Comparison of ENCODE assay signal across 8 mouse cellular contexts in the genomic region with DNA sequence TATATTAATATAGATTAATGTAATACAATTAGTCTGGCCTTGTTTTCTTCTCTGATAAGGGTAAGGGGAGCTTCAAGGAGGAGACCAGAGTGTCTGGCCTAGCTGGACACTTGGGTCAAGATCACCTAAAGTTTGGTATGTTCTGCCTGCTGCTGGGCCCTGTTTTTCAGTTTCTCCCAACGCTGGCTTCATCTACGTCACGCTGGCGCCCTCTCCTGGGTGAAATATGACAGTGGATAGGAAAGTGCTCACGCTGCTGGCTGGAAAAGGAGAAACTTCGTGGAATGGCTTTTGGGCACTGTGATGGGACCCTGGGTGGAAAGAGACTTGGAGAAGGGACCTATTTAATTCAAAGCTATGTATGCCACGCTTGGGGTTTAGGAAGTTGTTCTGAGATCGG. TPM values are rescaled to one million over a fixed set of nuclear protein-coding genes. Genes with fewer than 3 reads are reported as not detected.
DNase-seq lines count a peak whose midpoint lies in the region; ATAC-seq and TF ChIP-seq lines count a peak whose summit lies in the region.

No protein-coding gene starts in this region.

- 4% methylated on average over 8 of the region's 8 CpGs for WGBS in hindbrain, embryonic 11.5 days
- WGBS in hindbrain, embryonic 12.5 days = 3% methylated on average over 8 of the region's 8 CpGs
- WGBS in midbrain, embryonic 14.5 days = 3% methylated on average over 8 of the region's 8 CpGs

- no peak overlapping the region for H3K27ac ChIP-seq in hindbrain, embryonic 11.5 days (ENCODE audit: low read depth, low read length)
- no peak overlapping the region for H3K27ac ChIP-seq in hindbrain, embryonic 12.5 days
- peak overlapping the region; percentile 88 for H3K27ac ChIP-seq in gastrocnemius, adult 2 months
- H3K27ac ChIP-seq in midbrain, embryonic 14.5 days (replicated peaks; ENCODE audit: low read depth, low read length) = no peak overlapping the region

- DNase-seq in hindbrain, embryonic 11.5 days (ENCODE audit: low spot score) = peak; percentile 91
- DNase-seq in cerebellum, postnatal 14 days = peak; percentile 88 to 91
- peak; percentile 91 for DNase-seq in gastrocnemius, adult 2 months
- peak; percentile 86 to 91 for DNase-seq in left cerebral cortex, postnatal 25 days (ENCODE audit: low spot score in 2 of 2)
- DNase-seq in midbrain, embryonic 14.5 days = peak; percentile 93
- peak; percentile 59 to 78 for DNase-seq in spleen, postnatal 14 days (ENCODE audit: low spot score in 2 of 2)

- H3K27me3 ChIP-seq in hindbrain, embryonic 11.5 days (ENCODE audit: control insufficient read depth, insufficient read depth, low read length) = no peaks in the 10 kb centered on the region
- H3K27me3 ChIP-seq in hindbrain, embryonic 12.5 days = peaks cover 5% of the 10 kb centered on the region; the same call in 1 of the 2 replicates
- no peaks in the 10 kb centered on the region for H3K27me3 ChIP-seq in midbrain, embryonic 14.5 days (ENCODE audit: control insufficient read depth, insufficient read depth, low read length)

- no peaks in the 10 kb centered on the region for H3K9me3 ChIP-seq in hindbrain, embryonic 11.5 days (ENCODE audit: control insufficient read depth, low read length)
- H3K9me3 ChIP-seq in hindbrain, embryonic 12.5 days (replicated peaks) = no peaks in the 10 kb centered on the region
- H3K9me3 ChIP-seq in midbrain, embryonic 14.5 days (ENCODE audit: control insufficient read depth, low read length) = no peaks in the 10 kb centered on the region

- no peak overlapping the region for H3K9ac ChIP-seq in hindbrain, embryonic 11.5 days (ENCODE audit: low read depth, low read length)
- H3K9ac ChIP-seq in hindbrain, embryonic 12.5 days = no peak overlapping the region
- H3K9ac ChIP-seq in midbrain, embryonic 14.5 days (replicated peaks; ENCODE audit: low read length) = no peak overlapping the region

- peak; percentile 99 for TF ChIP-seq CTCF in gastrocnemius, adult 2 months (IDR thresholded peaks at IDR 0.05)

- intact Hi-C loops in gastrocnemius, adult 2 months (cut with DNase I) = loop anchor here (1.0 to 10.0 kb wide), 4 partner anchors 70 to 129 kb away; no protein-coding TSS in a partner anchor
- intact Hi-C loops in left cerebral cortex, postnatal 25 days (cut with DNase I) = loop anchor here (1.0 to 10.0 kb wide), 2 partner anchors 70 to 109 kb away; no protein-coding TSS in a partner anchor

- no peak overlapping the region for H3K4me2 ChIP-seq in hindbrain, embryonic 11.5 days (replicated peaks; ENCODE audit: low read depth, low read length)
- no peak overlapping the region for H3K4me2 ChIP-seq in hindbrain, embryonic 12.5 days (replicated peaks)
- no peak overlapping the region for H3K4me2 ChIP-seq in midbrain, embryonic 14.5 days (ENCODE audit: low read length)

- H3K36me3 ChIP-seq in hindbrain, embryonic 11.5 days (ENCODE audit: control insufficient read depth, insufficient read depth, low read length) = no peaks in the 10 kb centered on the region
- H3K36me3 ChIP-seq in hindbrain, embryonic 12.5 days = no peaks in the 10 kb centered on the region
- no peaks in the 10 kb centered on the region for H3K36me3 ChIP-seq in midbrain, embryonic 14.5 days (ENCODE audit: control insufficient read depth, insufficient read depth, low read length)

- H3K4me3 ChIP-seq in hindbrain, embryonic 11.5 days (ENCODE audit: low read depth, low read length) = no peak overlapping the region
- H3K4me3 ChIP-seq in hindbrain, embryonic 12.5 days = no peak overlapping the region
- H3K4me3 ChIP-seq in gastrocnemius, adult 2 months = peak overlapping the region; percentile 26
- no peak overlapping the region for H3K4me3 ChIP-seq in midbrain, embryonic 14.5 days (replicated peaks; ENCODE audit: low read depth, low read length)

- ATAC-seq in hindbrain, embryonic 11.5 days (ENCODE audit: low FRiP score) = peak; percentile 30; the same call in 1 of the 2 replicates
- no peak for ATAC-seq in hindbrain, embryonic 12.5 days (ENCODE audit: low FRiP score)
- peak; percentile 82 for ATAC-seq in inflammation-experienced regulatory T-cells, adult 6 months
- ATAC-seq in midbrain, embryonic 14.5 days (ENCODE audit: low FRiP score, low TSS enrichment) = no peak

- H3K4me1 ChIP-seq in hindbrain, embryonic 11.5 days (replicated peaks; ENCODE audit: control insufficient read depth, insufficient read depth, low read length) = no peaks in the 10 kb centered on the region
- no peaks in the 10 kb centered on the region for H3K4me1 ChIP-seq in hindbrain, embryonic 12.5 days
- no peaks in the 10 kb centered on the region for H3K4me1 ChIP-seq in midbrain, embryonic 14.5 days (ENCODE audit: control insufficient read depth, insufficient read depth, low read length)

RNA-seq across cellular contexts. Expression of a gene that starts 36.8 kb away (rescaled TPM):
- 0.59 and 0.65 TPM in 2 replicates for polyA plus RNA-seq in hindbrain, embryonic 11.5 days (2014; fragmentation: Nextera tagmentation; extraction: Ambion mirVana)
- polyA plus RNA-seq in hindbrain, embryonic 12.5 days (2016; fragmentation: Nextera tagmentation; extraction: Ambion mirVana) = 0.46 and 0.76 TPM in 2 replicates
- total RNA-seq in gastrocnemius, adult 2 months (2021) = 10 to 100 TPM; 17.2 to 28.5 TPM
- polyA plus RNA-seq in inflammation-experienced regulatory T-cells, adult 6 months (2017; shearing (Covaris generic)) = under 1 TPM in 1 of 3 experiments, not detected in 2; 0.41 TPM
- total RNA-seq in left cerebral cortex, postnatal 25 days (2021) = 1 to 10 TPM; 5.9 to 7.8 TPM
- polyA plus RNA-seq in midbrain, embryonic 14.5 days (2014; fragmentation: Nextera tagmentation; extraction: Ambion mirVana) = 0.15 and 0.62 TPM in 2 replicates

RNA-seq across cellular contexts. Expression of a gene that starts 55.9 kb away (rescaled TPM):
- polyA plus RNA-seq in hindbrain, embryonic 11.5 days (2014; fragmentation: Nextera tagmentation; extraction: Ambion mirVana) = 34.6 and 36.2 TPM in 2 replicates
- 39.1 and 46.4 TPM in 2 replicates for polyA plus RNA-seq in hindbrain, embryonic 12.5 days (2016; fragmentation: Nextera tagmentation; extraction: Ambion mirVana)
- total RNA-seq in gastrocnemius, adult 2 months (2021) = 10 to 100 TPM; 60.0 to 79.2 TPM
- polyA plus RNA-seq in inflammation-experienced regulatory T-cells, adult 6 months (2017; shearing (Covaris generic)) = 1 to 10 TPM; 1.1 to 2.8 (median 1.6) TPM
- total RNA-seq in left cerebral cortex, postnatal 25 days (2021) = 10 to 100 TPM; 24.0 to 24.7 TPM
- 6.5 and 14.3 TPM in 2 replicates for polyA plus RNA-seq in midbrain, embryonic 14.5 days (2014; fragmentation: Nextera tagmentation; extraction: Ambion mirVana)

Comparison
In these comparisons a context has a peak if more than half of its experiments do, and no peak if none do; other contexts are left out.
1. ATAC-seq: peak in hindbrain, embryonic 11.5 days (single experiment) and inflammation-experienced regulatory T-cells, adult 6 months (single experiment); none in hindbrain, embryonic 12.5 days (single experiment) and midbrain, embryonic 14.5 days (single experiment).
2. Peak in every context shown above with its lines, with median percentiles within 50 percentile points of each other: DNase-seq.